Mouse (Mus musculus) erythroblast, embryonic 14.5 days (primary cell): Measurements from ENCODE around the gene Tspan9.

Experiments used
- GATA1 ChIP-seq: IDR thresholded peaks from 2 replicates; pipeline ENCODE4 v1.6.1; 2012; ENCODE audit warnings: low read length, inconsistent platforms, mixed read lengths
- TAL1 ChIP-seq: IDR thresholded peaks from 3 replicates; pipeline ENCODE4 v1.6.1; 2012; ENCODE audit warnings: low read length, inconsistent platforms, mixed read lengths

DNA sequence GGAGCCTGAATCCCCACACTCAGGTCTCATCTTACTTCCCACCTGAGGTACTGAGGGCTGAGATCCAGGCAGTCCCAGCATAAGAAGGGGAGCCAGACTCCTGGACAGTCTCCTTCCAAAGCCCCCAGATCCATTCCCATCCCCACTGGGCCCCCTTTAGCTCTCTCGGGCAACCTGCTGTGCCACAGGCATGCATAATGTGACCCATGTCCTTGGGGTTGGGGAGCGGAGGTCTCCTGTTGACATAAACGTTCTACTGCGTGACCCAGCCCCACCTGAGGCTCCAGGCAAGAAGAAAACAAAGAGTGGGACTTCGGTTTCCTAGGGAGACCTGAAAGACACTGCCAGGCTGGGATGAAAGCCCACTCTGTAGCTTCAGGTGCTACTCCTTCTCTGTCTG is 172.5 kb downstream of the Tspan9 start:
- TF ChIP-seq TAL1: no peak
- TF ChIP-seq GATA1: no peak
